Mouse (Mus musculus) liver, adult 2 months (tissue): ENCODE measurements around the gene Gnat1. TPM values are rescaled to one million over a fixed set of nuclear protein-coding genes. Genes with fewer than 3 reads are reported as not detected.

Experiments
- DNase-seq: peaks from one replicate; pipeline ENCODE4 v3.0.0-alpha.2; 2011; ENCODE audit warnings: low read depth, low spot score; ENCODE audit errors: extremely low read depth
- H3K27ac ChIP-seq: fragments of 200-500 bp; replicated peaks from 2 replicates; pipeline ENCODE4 v1.5.1; 2012; ENCODE audit warnings: low read depth, mild to moderate bottlenecking, control low read depth, inconsistent platforms, low read length; ENCODE audit not compliant: insufficient read depth
- H3K27me3 ChIP-seq: fragments of 200-500 bp; 2 replicates; pipeline ENCODE4 v1.6.1; 2012; ENCODE audit warnings: mild to moderate bottlenecking, moderate library complexity, low read length, inconsistent platforms; ENCODE audit not compliant: control insufficient read depth, insufficient read depth
- H3K36me3 ChIP-seq: fragments of 200-500 bp; 2 replicates; pipeline ENCODE4 v1.6.1; 2012; ENCODE audit warnings: low read length, inconsistent platforms; ENCODE audit not compliant: control insufficient read depth, insufficient read depth
- H3K4me1 ChIP-seq: fragments of 200-500 bp; 2 replicates; pipeline ENCODE4 v1.6.1; 2011; ENCODE audit warnings: low read length; ENCODE audit not compliant: control insufficient read depth, insufficient read depth
- H3K4me3 ChIP-seq: fragments of 200-500 bp; 2 replicates; pipeline ENCODE4 v1.5.1; 2011; ENCODE audit warnings: low read depth, mild to moderate bottlenecking, control low read depth, low read length, moderate library complexity; ENCODE audit not compliant: insufficient read depth
- H3K79me2 ChIP-seq: fragments of 200-500 bp; 2 replicates; pipeline ENCODE4 v1.6.1; 2012; ENCODE audit warnings: inconsistent platforms, mild to moderate bottlenecking, low read length, moderate library complexity; ENCODE audit not compliant: control insufficient read depth, insufficient read depth
- H3K9ac ChIP-seq: fragments of 200-500 bp; 2 replicates; pipeline ENCODE4 v1.6.1; 2012; ENCODE audit warnings: low read depth, mild to moderate bottlenecking, control low read depth, inconsistent platforms, low read length
- CTCF ChIP-seq: fragments of 200-500 bp; IDR thresholded peaks from 2 replicates; pipeline ENCODE4 v1.5.1; 2011; ENCODE audit warnings: low read depth, low read length, control low read depth
- POLR2A ChIP-seq: fragments of 200-500 bp; IDR thresholded peaks from 2 replicates; pipeline ENCODE4 v1.6.1; 2011; ENCODE audit warnings: low read length, control low read depth; ENCODE audit not compliant: insufficient read depth; ENCODE audit errors: extremely low read depth
- WGBS: fragments of 180-500 bp; shearing (Covaris S2); methylation state at CpG from one replicate; pipeline ENCODE4 v1.1.7; 2018; 5-methylcytosine and 5-hydroxymethylcytosine counted together
- polyA plus RNA-seq: library from polyadenylated mRNA; depleted of rRNA; stranded (reverse); fragments of >200 nt; gene quantifications from 2 replicates; pipeline ENCODE4 v1.2.3, GENCODE M21; 2012
- total RNA-seq: library from RNA; depleted of rRNA; stranded (reverse); fragments of >200 nt; gene quantifications from 2 replicates; pipeline ENCODE4 v1.2.3, GENCODE M21; 2014

Gene Gnat1
- total and polyA plus RNA-seq, 2 experiments: 3.2 to 7.1 TPM

- H3K4me3 ChIP-seq: peak overlapping the region; percentile 26
- 24% methylated on average over 9 of the region's 9 CpGs for WGBS
- H3K4me1 ChIP-seq: peaks cover 26% of the 10 kb centered on the region
- 0 out of 2 replicates have a peak, but pooled peaks have one; percentile 32 for TF ChIP-seq POLR2A
- TF ChIP-seq CTCF: no peak
- peak; percentile 100 for DNase-seq
- peak overlapping the region; percentile 96 for H3K27ac ChIP-seq
- no peaks in the 10 kb centered on the region for H3K79me2 ChIP-seq
- H3K36me3 ChIP-seq: no peaks in the 10 kb centered on the region
- H3K9ac ChIP-seq: peak overlapping the region; percentile 70
- H3K27me3 ChIP-seq: no peaks in the 10 kb centered on the region
These were observed 4.7 kb downstream of the Gnat1 start for GRCm38 (mm10) chr9:107674609-107675429.

DNA sequence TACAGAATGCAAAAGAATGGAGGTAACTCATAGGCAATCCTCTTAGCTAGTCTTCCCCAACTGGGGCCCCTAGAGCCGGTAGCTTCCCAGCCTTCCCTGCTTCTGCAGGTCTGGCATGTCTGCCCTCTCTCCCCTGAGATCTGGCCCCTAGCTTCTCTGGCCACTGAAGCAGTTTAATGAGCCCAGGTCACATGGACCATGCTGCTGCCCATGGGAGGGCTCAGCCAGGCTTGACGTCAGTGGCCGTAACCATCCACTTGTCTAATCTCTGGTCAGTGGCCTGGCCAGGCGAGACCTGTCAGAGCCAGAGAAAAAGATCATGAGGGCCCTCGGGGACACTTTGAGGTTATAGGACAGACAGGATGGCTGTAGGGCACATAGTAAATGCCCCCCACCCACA lies 9.3 kb downstream of the Gnat1 start:
- Histone ChIP-seq H3K4me3 (no peak overlapping the region), H3K36me3 (no peaks in the 10 kb centered on the region), H3K27me3 (no peaks in the 10 kb centered on the region), H3K4me1 (peaks cover 33% of the 10 kb centered on the region), H3K27ac (peak overlapping the region; percentile 96), H3K9ac (peak overlapping the region; percentile 47), H3K79me2 (peaks cover 19% of the 10 kb centered on the region)
- DNase-seq: peak; percentile 96
- WGBS: 26% methylated on average over 5 of the region's 5 CpGs
- TF ChIP-seq POLR2A: peak; percentile 85
- TF ChIP-seq CTCF: no peak

DNA sequence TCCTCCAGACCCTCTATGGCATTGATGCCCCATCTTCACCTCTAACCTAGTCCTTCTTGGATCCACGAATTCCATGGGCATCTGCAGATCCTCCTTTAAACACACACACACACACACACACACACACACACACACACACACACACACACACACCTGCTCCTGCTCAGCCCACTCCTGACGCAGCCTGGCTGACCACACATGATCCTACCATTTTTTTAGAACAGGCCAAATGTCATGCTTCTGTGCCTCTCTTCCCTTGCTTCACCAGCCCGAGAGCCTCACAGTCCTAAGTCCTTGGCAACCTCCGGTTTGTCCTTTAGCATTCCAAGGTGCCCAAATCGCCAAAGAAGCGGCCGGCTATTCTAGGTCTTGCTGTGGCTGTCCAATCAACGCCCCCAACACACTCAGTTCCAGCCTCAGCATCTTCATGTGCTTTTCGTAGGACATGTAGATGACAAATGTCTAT lies 10.0 kb downstream of the Gnat1 start, which contains the start of gene Slc38a3:
TSS of gene Slc38a3 (minus strand) at position 51 of the 466 bp plus-strand sequence.
- WGBS: 61% methylated on average over 9 of the region's 9 CpGs
- H3K79me2 ChIP-seq: peaks cover 25% of the 10 kb centered on the region
- H3K4me1 ChIP-seq: peaks cover 32% of the 10 kb centered on the region
- no peaks in the 10 kb centered on the region for H3K27me3 ChIP-seq
- H3K9ac ChIP-seq: peak within 1 kb of the TSS; percentile 84
- H3K27ac ChIP-seq: peak within 1 kb of the TSS; percentile 96
- H3K36me3 ChIP-seq: peaks cover 2% of the 10 kb centered on the region; the same call in 1 of the 2 replicates
- H3K4me3 ChIP-seq: no peak within 1 kb of the TSS; the same call in 1 of the 2 replicates
- no peak for TF ChIP-seq CTCF
- TF ChIP-seq POLR2A: no peak
- peak; percentile 65 for DNase-seq

GRCm38 (mm10) chr9:107668916-107669315 lies 10.6 kb downstream of the Gnat1 start:
- peak overlapping the region; percentile 96 for H3K27ac ChIP-seq
- TF ChIP-seq CTCF: no peak
- TF ChIP-seq POLR2A: no peak
- H3K36me3 ChIP-seq: peaks cover 5% of the 10 kb centered on the region; the same call in 1 of the 2 replicates
- H3K79me2 ChIP-seq: peaks cover 25% of the 10 kb centered on the region
- H3K9ac ChIP-seq: peak overlapping the region; percentile 84
- 46% methylated on average over 3 of the region's 3 CpGs for WGBS
- H3K4me3 ChIP-seq: no peak overlapping the region; the same call in 1 of the 2 replicates
- peak; percentile 81 for DNase-seq
- H3K27me3 ChIP-seq: no peaks in the 10 kb centered on the region
- H3K4me1 ChIP-seq: peaks cover 29% of the 10 kb centered on the region

- Histone ChIP-seq H3K36me3 (peaks cover 9% of the 10 kb centered on the region; the same call in 1 of the 2 replicates), H3K4me3 (peak overlapping the region; percentile 92), H3K27ac (peak overlapping the region; percentile 96), H3K27me3 (no peaks in the 10 kb centered on the region), H3K4me1 (peaks cover 31% of the 10 kb centered on the region), H3K9ac (peak overlapping the region; percentile 84), H3K79me2 (peaks cover 32% of the 10 kb centered on the region)
- TF ChIP-seq POLR2A (0 out of 2 replicates have a peak, but pooled peaks have one; percentile 61), CTCF (no peak)
- whole genome bisulfite sequencing: 17% methylated on average over 8 of the region's 8 CpGs
- peak; percentile 93 for DNase-seq
These were observed 11.5 kb downstream of the Gnat1 start for GRCm38 (mm10) chr9:107668011-107668410.

DNA sequence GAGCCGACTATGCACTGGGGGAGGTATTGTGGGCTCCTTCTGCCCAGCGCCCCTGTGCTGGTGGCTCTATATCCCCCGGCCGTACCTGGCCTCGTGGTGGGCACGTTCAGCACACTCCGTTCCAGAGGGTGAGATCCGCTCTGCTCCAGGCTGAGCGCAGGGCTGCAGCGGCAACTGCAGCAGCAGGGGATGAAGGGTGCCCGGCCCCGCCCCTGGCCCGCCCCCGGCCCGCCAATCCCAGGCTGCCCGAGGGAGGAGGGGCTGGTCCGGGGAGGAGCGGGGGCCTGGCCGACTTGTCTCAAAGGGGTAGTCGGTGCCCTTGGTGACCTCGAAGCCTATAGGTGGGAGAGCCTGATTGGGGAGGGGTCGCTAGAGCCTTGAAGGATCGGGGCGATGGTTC lies 12.3 kb downstream of the Gnat1 start:
- WGBS: 1% methylated on average over 24 of the region's 24 CpGs
- peak; percentile 81 for DNase-seq

More for the DNA sequence above, 12.3 kb downstream of the Gnat1 start:
- Histone ChIP-seq H3K27me3 (no peaks in the 10 kb centered on the region), H3K9ac (peak overlapping the region; percentile 94), H3K36me3 (peaks cover 11% of the 10 kb centered on the region; the same call in 1 of the 2 replicates), H3K79me2 (peaks cover 35% of the 10 kb centered on the region), H3K4me1 (peaks cover 39% of the 10 kb centered on the region), H3K4me3 (peak overlapping the region; percentile 92), H3K27ac (peak overlapping the region; percentile 97)
- peak; percentile 99 for TF ChIP-seq POLR2A
- no peak for TF ChIP-seq CTCF
